ENCODE assay signal across 9 mouse cellular contexts in the genomic region with DNA sequence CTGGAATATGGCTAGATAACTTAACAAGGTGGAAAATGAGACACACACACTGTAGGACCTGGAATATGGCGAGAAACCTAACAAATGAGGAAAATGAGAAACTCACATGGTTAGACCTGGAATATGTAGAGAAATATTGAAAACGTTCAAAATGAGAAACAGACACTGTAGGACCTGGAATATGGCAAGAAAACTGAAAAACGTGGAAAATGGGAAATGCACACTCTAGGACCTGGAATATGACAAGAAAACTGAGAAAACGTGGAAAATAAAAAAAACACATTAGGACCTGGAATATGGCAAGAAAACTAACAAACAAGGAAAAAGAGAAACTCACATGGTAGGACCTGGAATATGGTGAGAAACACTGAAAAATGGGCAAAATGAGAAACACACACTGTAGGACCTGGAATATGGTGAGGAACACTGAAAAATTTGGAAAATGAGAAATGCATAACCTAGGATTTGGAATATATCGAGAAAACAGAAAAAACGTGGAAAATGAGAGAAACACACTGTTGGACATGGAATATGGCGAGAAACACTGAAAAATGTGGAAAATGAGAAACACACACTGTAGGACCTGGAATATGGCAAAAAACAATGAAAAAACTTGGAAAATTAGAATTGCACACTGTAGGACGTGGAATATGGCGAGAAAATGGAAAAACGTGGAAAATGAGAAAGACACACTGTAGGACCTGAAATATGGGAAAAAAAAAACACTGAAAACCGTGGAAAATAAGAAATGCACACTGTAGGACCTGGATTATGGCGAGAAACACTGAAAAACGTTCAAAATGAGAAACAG.
DNase-seq lines count a peak whose midpoint lies in the region; ATAC-seq and TF ChIP-seq lines count a peak whose summit lies in the region.
"Had no signal": no experiment of that assay in that cellular context is flagged by ENCODE, and none has a peak within 500 bp of the region (broad histone marks: within the 10 kb centered on the region; RNA-seq: fewer than 3 reads in every experiment).

No protein-coding gene starts in this region.

- no peak overlapping the region for H3K4me2 ChIP-seq in liver, embryonic 12.5 days
- H3K4me2 ChIP-seq in neural tube, embryonic 15.5 days, result no peak overlapping the region

- no peak for ATAC-seq in liver, embryonic 12.5 days
- peak; percentile 41 for ATAC-seq in inflammation-experienced regulatory T-cells, adult 6 months
- 0 out of 2 replicates have a peak, but pooled peaks have one; percentile 39 for ATAC-seq in neural tube, embryonic 15.5 days (ENCODE audit: low FRiP score)

- H3K27me3 ChIP-seq in liver, adult 2 months (ENCODE audit: control insufficient read depth, insufficient read depth, low read length), result no peaks in the 10 kb centered on the region
- no peaks in the 10 kb centered on the region for H3K27me3 ChIP-seq in liver, embryonic 12.5 days (replicated peaks)
- H3K27me3 ChIP-seq in neural tube, embryonic 15.5 days (replicated peaks), result no peaks in the 10 kb centered on the region
- H3K27me3 ChIP-seq in kidney, adult 2 months (replicated peaks; ENCODE audit: control insufficient read depth, insufficient read depth, low read length), result no peaks in the 10 kb centered on the region

- no peak overlapping the region for H3K9ac ChIP-seq in liver, adult 2 months (ENCODE audit: low read depth, low read length)
- H3K9ac ChIP-seq in liver, embryonic 12.5 days, result no peak overlapping the region
- H3K9ac ChIP-seq in neural tube, embryonic 15.5 days (replicated peaks), result no peak overlapping the region

- WGBS in liver, adult 2 months, result 57% methylated on average over 13 of the region's 13 CpGs
- 43% methylated on average over 13 of the region's 13 CpGs for WGBS in liver, embryonic 12.5 days (ENCODE audit: insufficient replicate concordance)
- WGBS in neural tube, embryonic 15.5 days, result 59% methylated on average over 13 of the region's 13 CpGs
- 60% methylated on average over 13 of the region's 13 CpGs for WGBS in kidney, adult 2 months

- no peaks in the 10 kb centered on the region for H3K36me3 ChIP-seq in liver, adult 2 months (ENCODE audit: control insufficient read depth, insufficient read depth, low read length)
- H3K36me3 ChIP-seq in liver, embryonic 12.5 days, result no peaks in the 10 kb centered on the region
- H3K36me3 ChIP-seq in neural tube, embryonic 15.5 days, result no peaks in the 10 kb centered on the region
- no peaks in the 10 kb centered on the region for H3K36me3 ChIP-seq in kidney, adult 2 months (ENCODE audit: control insufficient read depth, insufficient read depth, low read length)

- no peak overlapping the region for H3K27ac ChIP-seq in liver, adult 2 months (replicated peaks; ENCODE audit: insufficient read depth, low read depth, low read length)
- H3K27ac ChIP-seq in liver, embryonic 12.5 days, result no peak overlapping the region
- no peak overlapping the region for H3K27ac ChIP-seq in neural tube, embryonic 15.5 days (replicated peaks)
- H3K27ac ChIP-seq in kidney, adult 2 months (ENCODE audit: insufficient read depth, low read depth, low read length), result no peak overlapping the region

- peaks cover 40% of the 10 kb centered on the region for H3K9me3 ChIP-seq in liver, embryonic 12.5 days (replicated peaks)
- peaks cover 44% of the 10 kb centered on the region for H3K9me3 ChIP-seq in neural tube, embryonic 15.5 days (replicated peaks)

- H3K79me2 ChIP-seq in liver, adult 2 months (ENCODE audit: control insufficient read depth, insufficient read depth, low read length), result no peaks in the 10 kb centered on the region

- H3K4me1 ChIP-seq in liver, adult 2 months (ENCODE audit: control insufficient read depth, insufficient read depth, low read length), result no peaks in the 10 kb centered on the region
- H3K4me1 ChIP-seq in liver, embryonic 12.5 days, result no peaks in the 10 kb centered on the region
- H3K4me1 ChIP-seq in neural tube, embryonic 15.5 days, result no peaks in the 10 kb centered on the region
- no peaks in the 10 kb centered on the region for H3K4me1 ChIP-seq in kidney, adult 2 months (ENCODE audit: control insufficient read depth, insufficient read depth, low read length)

- DNase-seq in liver, adult 2 months (ENCODE audit: extremely low read depth, low read depth, low spot score), result peak; percentile 33
- DNase-seq in brain, embryonic 14.5 days (ENCODE audit: low read depth), result peak; percentile 31
- no peak for DNase-seq in cerebellum, adult 11-12 months
- DNase-seq in urinary bladder, postnatal 25 days (ENCODE audit: low spot score), result no peak
- DNase-seq in kidney, adult 2 months, result no peak

- TF ChIP-seq POLR2A in liver, adult 2 months (IDR thresholded peaks at IDR 0.05; ENCODE audit: extremely low read depth, insufficient read depth, low read length), result no peak
- no peak for TF ChIP-seq POLR2A in brain, embryonic 14.5 days (IDR thresholded peaks at IDR 0.05; ENCODE audit: borderline replicate concordance, extremely low read depth, insufficient read depth, insufficient read length, poor library complexity, severe bottlenecking)
- TF ChIP-seq POLR2A in kidney, adult 2 months (IDR thresholded peaks at IDR 0.05; ENCODE audit: low read depth, low read length), result no peak

- H3K4me3 ChIP-seq in liver, adult 2 months (ENCODE audit: insufficient read depth, low read depth, low read length), result no peak overlapping the region
- no peak overlapping the region for H3K4me3 ChIP-seq in liver, embryonic 12.5 days
- no peak overlapping the region for H3K4me3 ChIP-seq in neural tube, embryonic 15.5 days (replicated peaks)
- no peak overlapping the region for H3K4me3 ChIP-seq in kidney, adult 2 months (ENCODE audit: insufficient read depth, low read depth, low read length)
- H3K4me3 ChIP-seq: erythroblast, embryonic 14.5 days had no signal

- TF ChIP-seq CTCF in liver, adult 2 months (IDR thresholded peaks at IDR 0.05; ENCODE audit: low read depth, low read length), result no peak
- TF ChIP-seq CTCF in brain, embryonic 14.5 days (IDR thresholded peaks at IDR 0.05; ENCODE audit: borderline replicate concordance, extremely low read depth, insufficient read depth, insufficient read length), result no peak
- TF ChIP-seq CTCF in kidney, adult 2 months (conservative IDR thresholded peaks at IDR 0.05; ENCODE audit: insufficient read depth, insufficient read length, low read depth, low read length), result no peak

Comparison
In these comparisons a context has a peak if more than half of its experiments do, and no peak if none do; other contexts are left out.
1. DNase-seq: peak in liver, adult 2 months (single experiment) and brain, embryonic 14.5 days (single experiment); none in cerebellum, adult 11-12 months (single experiment), urinary bladder, postnatal 25 days (single experiment) and kidney, adult 2 months (single experiment).